ENCODE assay signal across 14 mouse cellular contexts in the genomic region with DNA sequence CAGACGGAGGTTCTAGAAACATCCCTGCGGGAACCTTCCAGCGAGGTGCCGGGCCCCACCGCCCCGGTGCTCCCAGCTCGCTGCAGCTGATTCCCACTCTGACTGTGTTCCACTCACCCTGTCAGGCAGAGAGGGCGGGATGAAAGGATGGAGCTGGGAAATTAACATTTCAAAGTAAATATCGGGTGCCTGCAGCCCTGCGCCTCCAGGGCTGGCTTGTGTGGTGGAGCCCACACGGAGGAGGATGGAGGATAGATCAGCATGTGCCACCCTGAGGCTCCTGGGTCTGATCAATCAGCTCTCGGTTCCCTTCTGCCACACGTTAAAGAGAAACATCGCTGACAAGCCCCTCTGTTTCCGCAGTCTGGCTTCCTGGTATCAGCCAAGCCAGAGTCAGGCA.
DNase-seq lines count a peak whose midpoint lies in the region; ATAC-seq lines count a peak whose summit lies in the region.
"Had no signal": no experiment of that assay in that cellular context is flagged by ENCODE, and none has a peak within 500 bp of the region (broad histone marks: within the 10 kb centered on the region; RNA-seq: fewer than 3 reads in every experiment).

No protein-coding gene starts in this region.

- 34% methylated on average over 15 of the region's 15 CpGs for WGBS in heart, embryonic 12.5 days
- WGBS in embryonic facial prominence, embryonic 13.5 days, result 20% methylated on average over 15 of the region's 15 CpGs
- 14% methylated on average over 15 of the region's 15 CpGs for WGBS in hindbrain, embryonic 16.5 days
- 15% methylated on average over 15 of the region's 15 CpGs for WGBS in neural tube, embryonic 13.5 days

- intact Hi-C loops in heart, postnatal 25 days (cut with DNase I), result no loop called here

- H3K27ac ChIP-seq in heart, embryonic 12.5 days (ENCODE audit: poor library complexity, severe bottlenecking), result no peak overlapping the region
- no peak overlapping the region for H3K27ac ChIP-seq in embryonic facial prominence, embryonic 13.5 days
- H3K27ac ChIP-seq in hindbrain, embryonic 16.5 days (ENCODE audit: low read depth, low read length), result peak overlapping the region; percentile 21; the same call in 1 of the 2 replicates
- H3K27ac ChIP-seq in neural tube, embryonic 13.5 days (replicated peaks), result peak overlapping the region; percentile 59
- H3K27ac ChIP-seq: embryonic facial prominence, embryonic 15.5 days; kidney, postnatal 0 days; macrophage had no signal

- peaks cover 55% of the 10 kb centered on the region; the same call in 1 of the 2 replicates for H3K27me3 ChIP-seq in heart, embryonic 12.5 days (replicated peaks)
- peaks cover 8% of the 10 kb centered on the region; the same call in 1 of the 2 replicates for H3K27me3 ChIP-seq in embryonic facial prominence, embryonic 13.5 days
- H3K27me3 ChIP-seq in hindbrain, embryonic 16.5 days (replicated peaks; ENCODE audit: control insufficient read depth, insufficient read depth, low read length), result no peaks in the 10 kb centered on the region; the same call in 1 of the 2 replicates
- H3K27me3 ChIP-seq in neural tube, embryonic 13.5 days, result peaks cover 11% of the 10 kb centered on the region; the same call in 1 of the 2 replicates

- no peak overlapping the region for H3K4me3 ChIP-seq in heart, embryonic 12.5 days
- H3K4me3 ChIP-seq in embryonic facial prominence, embryonic 13.5 days, result no peak overlapping the region
- H3K4me3 ChIP-seq in hindbrain, embryonic 16.5 days (ENCODE audit: low read length), result no peak overlapping the region
- H3K4me3 ChIP-seq in neural tube, embryonic 13.5 days, result no peak overlapping the region
- H3K4me3 ChIP-seq: embryonic facial prominence, embryonic 15.5 days had no signal

- H3K9ac ChIP-seq in heart, embryonic 12.5 days, result 0 out of 2 replicates have a peak overlapping the region, but pooled peaks have one; percentile 32
- no peak overlapping the region for H3K9ac ChIP-seq in embryonic facial prominence, embryonic 13.5 days
- peak overlapping the region; percentile 20; the same call in 1 of the 2 replicates for H3K9ac ChIP-seq in hindbrain, embryonic 16.5 days (ENCODE audit: low read depth, low read length)
- 0 out of 2 replicates have a peak overlapping the region, but pooled peaks have one; percentile 19 for H3K9ac ChIP-seq in neural tube, embryonic 13.5 days
- H3K9ac ChIP-seq: embryonic facial prominence, embryonic 15.5 days had no signal

- no peak for DNase-seq in heart, postnatal 25 days (ENCODE audit: low spot score)
- no peak for DNase-seq in layer of hippocampus, adult 8-10 months (ENCODE audit: low spot score in 2 of 2)
- DNase-seq in heart, adult 8-10 months (ENCODE audit: low spot score), result no peak
- DNase-seq: cerebellum, postnatal 25 days; heart, adult 11 months; lung, adult 18-20 months; thymus, postnatal 14 days had no signal

- no peak for ATAC-seq in heart, embryonic 12.5 days (ENCODE audit: insufficient number of reproducible peaks, low FRiP score)
- no peak for ATAC-seq in embryonic facial prominence, embryonic 13.5 days (ENCODE audit: insufficient number of reproducible peaks, insufficient read depth, low FRiP score, low TSS enrichment, low read depth)
- no peak for ATAC-seq in hindbrain, embryonic 16.5 days
- ATAC-seq in neural tube, embryonic 13.5 days (ENCODE audit: low read depth), result no peak

- no peaks in the 10 kb centered on the region for H3K9me3 ChIP-seq in heart, embryonic 12.5 days (replicated peaks)
- no peaks in the 10 kb centered on the region for H3K9me3 ChIP-seq in embryonic facial prominence, embryonic 13.5 days
- no peaks in the 10 kb centered on the region for H3K9me3 ChIP-seq in hindbrain, embryonic 16.5 days (ENCODE audit: control insufficient read depth, low read length)
- no peaks in the 10 kb centered on the region for H3K9me3 ChIP-seq in neural tube, embryonic 13.5 days
- H3K9me3 ChIP-seq: embryonic facial prominence, embryonic 15.5 days had no signal

- H3K36me3 ChIP-seq in heart, embryonic 12.5 days, result no peaks in the 10 kb centered on the region
- H3K36me3 ChIP-seq in embryonic facial prominence, embryonic 13.5 days, result no peaks in the 10 kb centered on the region
- no peaks in the 10 kb centered on the region for H3K36me3 ChIP-seq in hindbrain, embryonic 16.5 days (ENCODE audit: control insufficient read depth, insufficient read depth, low read length)
- H3K36me3 ChIP-seq in neural tube, embryonic 13.5 days, result no peaks in the 10 kb centered on the region
- H3K36me3 ChIP-seq: embryonic facial prominence, embryonic 15.5 days had no signal

- peak overlapping the region; percentile 16; the same call in 1 of the 2 replicates for H3K4me2 ChIP-seq in heart, embryonic 12.5 days
- peak overlapping the region; percentile 40 for H3K4me2 ChIP-seq in embryonic facial prominence, embryonic 13.5 days
- H3K4me2 ChIP-seq in hindbrain, embryonic 16.5 days (ENCODE audit: low read length), result no peak overlapping the region
- H3K4me2 ChIP-seq in neural tube, embryonic 13.5 days, result peak overlapping the region; percentile 33
- H3K4me2 ChIP-seq: embryonic facial prominence, embryonic 15.5 days had no signal

- H3K4me1 ChIP-seq in heart, embryonic 12.5 days (replicated peaks), result peaks cover 39% of the 10 kb centered on the region
- H3K4me1 ChIP-seq in embryonic facial prominence, embryonic 13.5 days, result peaks cover 12% of the 10 kb centered on the region; the same call in 1 of the 2 replicates
- H3K4me1 ChIP-seq in hindbrain, embryonic 16.5 days (ENCODE audit: control insufficient read depth, insufficient read depth, low read depth, low read length), result peaks cover 33% of the 10 kb centered on the region
- peaks cover 80% of the 10 kb centered on the region for H3K4me1 ChIP-seq in neural tube, embryonic 13.5 days (replicated peaks)

Comparison
In these comparisons a context has a peak if more than half of its experiments do, and no peak if none do; other contexts are left out.
1. H3K27ac ChIP-seq: peak in hindbrain, embryonic 16.5 days (single experiment) and neural tube, embryonic 13.5 days (single experiment); none in heart, embryonic 12.5 days (single experiment) and embryonic facial prominence, embryonic 13.5 days (single experiment).